Mouse (Mus musculus) thymus, adult 2 months (tissue): Measurements from ENCODE around the gene Zyx.

ENCODE experiments used
- CTCF ChIP-seq: fragments of 200-500 bp; IDR thresholded peaks from 2 replicates; pipeline ENCODE4 v1.5.1; 2012; ENCODE audit warnings: mild to moderate bottlenecking, control low read depth, low read length, moderate library complexity, borderline replicate concordance; ENCODE audit not compliant: control insufficient read depth, poor library complexity, insufficient read depth; ENCODE audit errors: extremely low read depth
- POLR2A ChIP-seq: fragments of 200-500 bp; IDR thresholded peaks from 2 replicates; pipeline ENCODE4 v1.6.1; 2012; ENCODE audit warnings: mild to moderate bottlenecking, low read length, control low read depth, moderate library complexity; ENCODE audit not compliant: control insufficient read depth, poor library complexity, insufficient read depth; ENCODE audit errors: extremely low read depth

DNA sequence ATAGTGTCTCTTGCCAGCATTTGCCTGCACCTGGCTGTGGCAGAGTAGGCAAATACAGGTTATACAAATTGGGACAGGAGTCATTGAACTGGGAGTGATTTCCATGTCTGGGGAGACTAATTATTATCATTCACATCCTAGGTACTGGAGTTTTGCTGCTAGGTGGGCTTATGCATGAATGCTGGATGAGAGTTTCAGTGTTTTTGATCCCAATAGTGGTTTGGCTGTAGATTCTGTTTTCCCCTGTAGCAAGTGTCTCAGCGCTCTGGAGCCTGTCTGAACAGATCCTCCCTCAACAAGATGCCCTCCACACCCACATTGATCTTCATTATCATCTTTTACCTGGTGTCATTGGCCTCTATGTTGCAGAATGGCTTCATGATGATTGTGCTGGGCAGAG lies 50.5 kb downstream of the Zyx start, which contains the start of gene Tas2r143:
- no peak for TF ChIP-seq CTCF
- TF ChIP-seq POLR2A: no peak
